Mouse (Mus musculus) brown adipose tissue, adult 24 weeks (tissue): ENCODE measurements around the gene Ube4b. TPM values are rescaled to one million over a fixed set of nuclear protein-coding genes. Genes with fewer than 3 reads are reported as not detected.
"Not testable (repeated sequence)": the region's sequence is repeated elsewhere in the genome, so short reads cannot be mapped to it uniquely, and the experiment has no call there.

ENCODE experiments used
- H3K27ac ChIP-seq: fragments of 200-500 bp; replicated peaks from 2 replicates; pipeline ENCODE4 v1.5.1; 2012; ENCODE audit warnings: low read depth, mild to moderate bottlenecking, low read length
- H3K4me1 ChIP-seq: fragments of 200-500 bp; 2 replicates; pipeline ENCODE4 v1.6.1; 2012; ENCODE audit warnings: low read length, mixed read lengths; ENCODE audit not compliant: control insufficient read depth, insufficient read depth, insufficient read length
- H3K4me3 ChIP-seq: fragments of 200-500 bp; 2 replicates; pipeline ENCODE4 v1.5.1; 2012; ENCODE audit warnings: low read depth, mild to moderate bottlenecking, low read length, moderate library complexity; ENCODE audit not compliant: insufficient read depth
- polyA plus RNA-seq: library from polyadenylated mRNA; stranded (reverse); fragments of >200 nt; gene quantifications from 2 replicates; pipeline ENCODE4 v1.2.4, GENCODE M21; 2012; ENCODE audit not compliant: missing spikeins, insufficient read depth, insufficient read length

The Ube4b gene
- polyA plus RNA-seq, 1 experiment: 29.3 TPM

DNA sequence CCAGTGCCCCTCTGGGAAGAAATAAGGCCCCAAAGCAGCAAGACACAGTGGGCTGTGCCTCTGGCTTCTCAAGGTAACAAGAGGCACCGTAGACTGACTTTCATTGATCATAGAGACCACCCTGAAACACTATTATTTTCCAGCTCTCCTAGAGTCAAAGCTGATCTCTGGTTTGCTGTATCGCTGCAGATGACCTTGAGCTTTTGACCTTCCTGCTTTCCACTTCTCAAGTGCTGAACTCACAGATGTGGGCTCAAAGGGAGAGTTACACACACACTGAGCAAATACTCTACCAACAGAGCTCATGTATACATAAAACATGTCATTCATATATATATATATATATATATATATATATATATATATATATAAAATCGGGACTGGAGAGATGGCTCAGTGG lies 24.1 kb upstream of the Ube4b start:
- Histone ChIP-seq H3K4me3 (no peak overlapping the region), H3K27ac (no peak overlapping the region), H3K4me1 (peaks cover 4% of the 10 kb centered on the region)

GRCm38 (mm10) chr4:149446309-149446708 lies 19.8 kb upstream of the Ube4b start:
- Histone ChIP-seq H3K27ac (0 out of 2 replicates have a peak overlapping the region, but pooled peaks have one; percentile 8), H3K4me3 (no peak overlapping the region)

DNA sequence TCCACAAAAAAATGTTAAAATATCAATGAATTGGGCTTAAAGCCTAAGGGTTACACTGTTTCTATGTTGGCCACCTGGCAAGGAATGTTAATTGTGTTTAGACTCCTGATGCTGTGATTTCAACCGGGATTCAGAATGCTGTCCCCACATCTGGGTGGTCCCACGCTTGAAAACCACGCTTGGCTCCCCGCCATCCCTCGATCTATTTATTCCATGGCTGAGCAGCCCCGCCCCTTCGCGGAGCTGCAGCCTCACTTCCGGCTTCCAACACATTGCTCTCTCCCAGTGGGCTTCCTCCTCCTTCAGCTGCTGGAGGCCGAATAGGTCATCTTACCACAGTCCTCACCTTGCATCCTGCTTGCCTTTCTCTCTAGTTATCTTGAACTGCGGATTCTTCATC lies 19.3 kb upstream of the Ube4b start:
- peaks cover 4% of the 10 kb centered on the region for H3K4me1 ChIP-seq
- H3K4me3 ChIP-seq: no peak overlapping the region
- 0 out of 2 replicates have a peak overlapping the region, but pooled peaks have one; percentile 8 for H3K27ac ChIP-seq

More at GRCm38 (mm10) chr4:149446309-149446708, 19.8 kb upstream of the Ube4b start:
- peaks cover 4% of the 10 kb centered on the region for H3K4me1 ChIP-seq

- H3K27ac ChIP-seq: peak overlapping the region; percentile 51
- peak overlapping the region; percentile 41 for H3K4me3 ChIP-seq
Measured at GRCm38 (mm10) chr4:149444964-149445701, 18.6 kb upstream of the Ube4b start.

GRCm38 (mm10) chr4:149444465-149444864 lies 17.9 kb upstream of the Ube4b start:
- no peak overlapping the region for H3K4me3 ChIP-seq
- H3K4me1 ChIP-seq: peaks cover 2% of the 10 kb centered on the region; the same call in 1 of the 2 replicates
- H3K27ac ChIP-seq: no peak overlapping the region

More at GRCm38 (mm10) chr4:149444964-149445701, 18.6 kb upstream of the Ube4b start:
- H3K4me1 ChIP-seq: peaks cover 2% of the 10 kb centered on the region; the same call in 1 of the 2 replicates

- no peak overlapping the region for H3K4me3 ChIP-seq
- H3K27ac ChIP-seq: 0 out of 2 replicates have a peak overlapping the region, but pooled peaks have one; percentile 4
- peaks cover 2% of the 10 kb centered on the region; the same call in 1 of the 2 replicates for H3K4me1 ChIP-seq
Measured at GRCm38 (mm10) chr4:149442436-149442835, 15.9 kb upstream of the Ube4b start.

GRCm38 (mm10) chr4:149440576-149440975 lies 14.0 kb upstream of the Ube4b start:
- H3K4me3 ChIP-seq: no peak overlapping the region
- peaks cover 2% of the 10 kb centered on the region; the same call in 1 of the 2 replicates for H3K4me1 ChIP-seq
- no peak overlapping the region for H3K27ac ChIP-seq

DNA sequence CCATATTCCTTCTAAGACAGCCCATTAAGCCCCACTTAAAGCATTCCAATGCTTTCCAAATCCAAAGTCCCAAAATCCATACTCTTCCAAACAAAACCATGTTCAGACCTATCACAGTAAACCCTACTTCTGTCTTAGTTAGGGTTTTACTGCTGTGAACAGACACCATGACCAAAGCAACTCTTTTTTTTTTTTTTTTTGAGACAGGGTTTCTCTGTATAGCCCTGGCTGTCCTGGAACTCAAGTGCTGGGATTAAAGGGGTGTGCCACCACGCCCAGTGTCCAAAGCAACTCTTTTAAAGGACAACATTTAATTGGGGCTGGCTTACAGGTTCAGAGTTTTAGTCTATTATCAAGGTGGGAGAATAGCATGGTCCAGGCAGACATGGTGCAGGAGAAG lies 5.3 kb upstream of the Ube4b start:
- not testable (repeated sequence) for H3K4me1 ChIP-seq, H3K27ac ChIP-seq, H3K4me3 ChIP-seq

DNA sequence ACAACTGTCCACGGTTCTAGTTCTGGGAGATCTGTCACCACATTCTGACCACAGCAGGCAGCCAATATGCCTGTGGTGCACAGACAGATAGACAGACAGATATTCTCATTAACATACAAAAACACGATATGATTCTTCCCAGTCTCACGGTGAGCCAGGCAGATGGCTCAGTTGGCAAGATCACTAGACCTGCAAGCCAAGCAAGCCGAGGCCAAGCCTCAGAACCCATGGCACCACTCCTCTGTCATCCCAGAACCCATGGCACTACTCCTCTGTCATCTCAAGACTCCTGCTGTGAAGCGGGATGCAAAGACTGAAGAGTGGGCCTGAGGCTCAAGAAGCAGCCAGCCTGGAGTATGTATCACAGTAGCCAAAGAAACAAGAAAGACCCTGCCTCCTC lies 3.0 kb upstream of the Ube4b start:
- H3K4me3 ChIP-seq: no peak overlapping the region

GRCm38 (mm10) chr4:149425801-149426292 lies 702 bp downstream of the Ube4b start:
- Histone ChIP-seq H3K27ac (peak overlapping the region; percentile 77), H3K4me1 (peaks cover 3% of the 10 kb centered on the region; the same call in 1 of the 2 replicates), H3K4me3 (peak overlapping the region; percentile 91)

More for the DNA sequence above, 3.0 kb upstream of the Ube4b start:
- Histone ChIP-seq H3K27ac (no peak overlapping the region), H3K4me1 (no peaks in the 10 kb centered on the region)

- Histone ChIP-seq H3K4me3 (peak overlapping the region; percentile 91), H3K27ac (peak overlapping the region; percentile 71; the same call in 1 of the 2 replicates), H3K4me1 (peaks cover 3% of the 10 kb centered on the region; the same call in 1 of the 2 replicates)
Measured at GRCm38 (mm10) chr4:149424755-149425154, 1.8 kb downstream of the Ube4b start.

DNA sequence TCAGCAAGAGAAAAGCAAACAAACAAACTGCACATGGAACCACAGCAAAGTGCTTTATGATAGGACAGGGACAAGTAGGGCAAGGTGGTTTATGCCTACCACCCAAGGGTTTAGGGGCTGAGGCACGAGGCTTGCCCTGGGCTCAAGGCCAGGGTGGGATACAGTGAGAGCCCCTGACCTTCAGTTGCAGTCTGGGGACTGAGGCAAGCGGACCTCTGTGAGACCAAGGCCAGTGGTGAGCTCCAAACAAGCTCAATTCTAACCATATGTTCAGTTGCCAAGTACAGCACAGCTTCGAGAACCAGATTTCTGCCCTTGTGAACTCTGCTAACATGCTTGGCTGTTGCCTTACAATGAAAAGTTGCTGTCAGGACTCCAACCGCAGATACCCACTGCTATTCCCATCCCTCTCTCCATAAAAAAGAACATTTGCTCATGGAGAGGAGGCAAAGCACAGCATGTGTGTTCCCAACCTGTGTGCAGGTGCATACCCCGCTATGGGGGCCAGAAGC lies 8.6 kb downstream of the Ube4b start:
- H3K27ac ChIP-seq: peak overlapping the region; percentile 39
- H3K4me1 ChIP-seq: peaks cover 33% of the 10 kb centered on the region
- no peak overlapping the region for H3K4me3 ChIP-seq

- peaks cover 32% of the 10 kb centered on the region for H3K4me1 ChIP-seq
- H3K4me3 ChIP-seq: no peak overlapping the region
- H3K27ac ChIP-seq: peak overlapping the region; percentile 32; the same call in 1 of the 2 replicates
Measured at GRCm38 (mm10) chr4:149416986-149417385, 9.6 kb downstream of the Ube4b start.

DNA sequence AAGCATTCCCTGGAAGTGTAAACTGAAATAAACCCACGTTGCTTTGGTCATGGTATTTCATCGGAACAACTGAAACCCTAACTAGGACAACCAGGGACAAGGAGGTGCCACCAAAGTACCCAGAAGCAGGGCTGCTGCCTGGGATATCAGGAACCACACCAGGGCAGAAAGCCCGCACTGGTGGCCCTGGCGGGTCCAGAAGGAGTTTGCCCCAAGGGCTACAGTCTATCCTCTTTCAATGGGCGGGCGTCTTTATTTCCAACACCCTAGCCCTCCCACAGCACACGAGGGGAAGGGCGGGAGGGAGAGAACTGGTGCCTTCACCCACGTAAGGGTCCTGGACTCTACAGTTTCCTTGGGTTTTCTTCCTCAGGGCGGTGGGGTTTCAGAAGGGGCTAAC lies 10.1 kb downstream of the Ube4b start:
- no peak overlapping the region for H3K4me3 ChIP-seq
- peak overlapping the region; percentile 68 for H3K27ac ChIP-seq
- peaks cover 32% of the 10 kb centered on the region for H3K4me1 ChIP-seq

- Histone ChIP-seq H3K4me1 (peaks cover 32% of the 10 kb centered on the region), H3K4me3 (no peak overlapping the region), H3K27ac (peak overlapping the region; percentile 68)
Measured at GRCm38 (mm10) chr4:149415651-149416169, 10.8 kb downstream of the Ube4b start.
